Mouse (Mus musculus) kidney, postnatal 36 days (tissue): ENCODE measurements around the gene Gpkow.

Experiments
- DNase-seq, 2 experiments: peaks; one replicate each; pipeline ENCODE4 v3.0.0; 2021 to 2022; ENCODE audit warnings: mixed read lengths in 2 of 2

Gpkow gene

DNA sequence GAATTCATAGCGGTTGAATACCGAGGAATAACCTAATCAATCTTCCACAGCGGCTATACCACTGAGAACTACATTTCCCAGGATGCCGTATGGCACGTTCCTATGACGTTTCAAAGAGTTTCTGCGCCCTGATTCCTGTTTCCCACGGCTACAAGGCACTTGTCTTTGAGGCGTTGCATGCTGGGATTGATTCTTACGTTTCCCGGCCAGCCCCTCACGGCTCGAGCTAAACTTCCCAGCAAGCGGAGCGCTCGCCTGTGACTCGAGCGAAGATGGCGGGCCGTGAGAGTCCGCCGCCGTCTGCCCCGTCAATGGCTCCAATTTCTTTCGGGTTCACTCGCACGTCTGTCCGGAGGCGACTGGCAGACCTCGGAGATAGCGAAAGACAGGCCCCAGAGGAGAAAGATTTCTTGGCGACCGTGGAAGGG lies at the start of gene Gpkow:
TSS of gene Gpkow (plus strand) at position 178 of the 428 bp plus-strand sequence.
- peak; percentile 85 to 93 for DNase-seq

DNA sequence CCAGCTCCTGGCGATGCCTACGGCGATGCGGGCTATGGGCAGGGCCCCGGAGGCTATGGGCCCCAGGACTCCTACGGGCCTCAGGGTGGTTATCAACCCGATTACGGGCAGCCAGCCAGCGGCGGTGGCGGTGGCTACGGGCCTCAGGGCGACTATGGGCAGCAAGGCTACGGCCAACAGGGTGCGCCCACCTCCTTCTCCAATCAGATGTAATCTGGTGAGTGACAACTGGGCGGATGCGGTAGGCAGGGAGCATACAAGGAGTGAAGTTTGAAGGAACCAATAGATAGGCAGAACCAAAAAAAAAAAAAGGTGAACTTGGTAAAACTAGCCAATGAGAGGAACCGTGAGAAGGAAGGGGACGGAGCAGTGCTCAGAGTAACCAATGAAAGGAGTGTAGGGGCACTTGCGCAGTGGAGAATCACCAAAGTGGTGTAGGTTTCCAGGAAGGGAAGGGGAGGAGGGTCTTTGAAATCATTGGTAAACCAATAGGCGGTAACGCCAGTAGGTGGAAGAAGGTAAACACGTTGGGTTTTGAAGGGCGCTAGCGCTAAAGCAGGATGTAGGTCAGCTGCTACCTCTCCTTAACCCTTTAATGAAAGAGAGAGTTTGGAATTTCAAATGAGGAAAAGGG lies 48.1 kb upstream of the Gpkow start:
- DNase-seq: peak; percentile 92 to 94

DNA sequence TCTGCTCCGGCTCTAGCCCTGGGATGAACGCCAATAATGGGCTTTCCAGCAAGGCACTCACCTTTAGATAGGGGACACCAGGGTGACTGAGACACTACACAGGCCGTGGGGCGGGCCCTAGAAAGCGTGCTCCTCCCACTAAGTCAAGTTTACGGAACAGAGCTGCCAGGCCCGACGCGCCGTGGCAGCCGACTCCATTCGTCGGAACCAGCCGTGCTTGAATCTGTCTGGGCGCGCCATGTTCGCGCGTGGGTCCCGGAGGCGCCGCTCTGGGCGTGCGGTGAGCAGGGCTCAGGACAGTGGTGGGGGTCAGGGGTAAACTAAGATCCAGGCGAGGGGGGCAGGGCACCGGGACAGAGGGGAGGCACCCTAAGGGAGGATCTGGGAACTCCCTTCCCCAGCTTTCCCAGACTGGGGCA lies 39.7 kb upstream of the Gpkow start, which contains the start of gene Prickle3:
TSS of gene Prickle3 (plus strand) at position 40 of the 419 bp plus-strand sequence.
- DNase-seq: peak; percentile 72 to 81

DNA sequence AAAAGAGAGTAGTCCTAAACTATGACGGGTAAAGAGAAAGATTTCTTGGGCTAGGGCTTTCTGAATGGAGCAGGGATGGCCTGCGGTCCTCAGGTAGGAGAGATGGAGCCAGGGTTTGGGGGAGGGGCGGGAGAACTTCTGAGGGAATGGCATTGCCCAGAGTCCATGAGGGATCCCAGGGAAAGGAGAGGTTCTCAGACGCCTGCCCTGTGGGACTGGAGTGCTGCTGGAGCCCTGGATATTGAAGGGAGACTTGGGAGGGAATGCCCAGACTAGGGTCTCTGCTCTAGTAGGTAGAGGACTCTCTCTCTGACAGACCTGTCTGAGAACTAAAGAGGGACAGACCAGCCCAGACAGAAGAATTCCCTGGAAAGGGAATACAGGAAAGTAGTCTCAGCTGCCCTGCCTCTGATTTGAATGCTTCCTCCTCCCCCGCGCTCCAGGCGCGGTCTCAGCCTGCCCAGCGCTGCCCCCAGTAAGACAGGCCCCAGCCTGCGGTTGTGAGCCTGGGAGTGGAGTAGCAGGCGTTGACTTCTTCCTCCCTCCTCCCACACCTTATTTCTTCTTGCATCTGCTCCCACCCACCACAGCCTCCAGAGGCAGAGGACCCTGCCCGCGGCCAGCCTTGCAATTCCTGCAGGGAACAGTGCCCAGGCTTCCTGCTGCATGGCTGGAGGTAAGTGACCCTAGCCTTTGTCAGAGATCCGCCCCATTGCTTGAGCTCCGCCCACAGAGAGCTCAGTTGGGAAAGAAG lies 38.7 kb upstream of the Gpkow start:
- DNase-seq: peak; percentile 77 to 86

DNA sequence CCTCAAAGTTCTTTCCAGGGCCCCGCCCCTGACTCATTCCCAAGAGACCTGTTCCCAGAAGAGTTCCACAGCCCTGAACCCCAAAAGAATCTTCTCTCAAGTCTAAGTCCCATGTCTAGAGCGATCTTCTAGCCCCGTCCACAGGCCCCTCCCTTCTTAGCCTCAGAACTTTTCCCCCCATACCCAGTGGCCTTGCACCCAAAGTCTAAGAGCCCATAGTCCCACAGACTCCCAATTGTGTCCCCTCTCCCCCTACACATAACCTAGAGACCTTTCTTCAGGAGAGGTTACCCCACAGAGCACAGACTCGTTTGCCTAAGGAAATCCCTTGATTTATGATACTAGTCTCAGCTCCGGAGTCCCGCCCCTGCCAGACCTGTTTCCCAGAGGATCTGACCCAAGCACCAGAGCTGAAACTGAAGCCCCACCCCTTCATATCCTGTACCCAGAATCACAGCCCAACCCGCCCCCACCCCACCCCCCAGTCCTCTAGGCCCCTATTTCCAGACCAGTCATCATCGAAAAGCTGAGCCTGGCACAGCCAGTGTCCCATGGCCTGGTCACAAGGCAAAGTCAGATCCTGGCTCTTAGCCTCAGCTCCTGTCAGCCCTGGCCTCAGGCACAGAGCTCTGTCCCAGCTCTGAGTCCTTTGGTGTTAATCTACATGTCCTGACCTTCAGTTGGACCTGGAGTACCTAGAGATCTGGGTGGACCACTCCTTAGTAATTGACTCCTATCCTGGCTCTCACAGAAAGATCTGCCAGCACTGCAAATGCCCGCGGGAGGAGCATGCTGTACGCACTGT lies 37.9 kb upstream of the Gpkow start:
- peak; percentile 54 to 55 for DNase-seq

DNA sequence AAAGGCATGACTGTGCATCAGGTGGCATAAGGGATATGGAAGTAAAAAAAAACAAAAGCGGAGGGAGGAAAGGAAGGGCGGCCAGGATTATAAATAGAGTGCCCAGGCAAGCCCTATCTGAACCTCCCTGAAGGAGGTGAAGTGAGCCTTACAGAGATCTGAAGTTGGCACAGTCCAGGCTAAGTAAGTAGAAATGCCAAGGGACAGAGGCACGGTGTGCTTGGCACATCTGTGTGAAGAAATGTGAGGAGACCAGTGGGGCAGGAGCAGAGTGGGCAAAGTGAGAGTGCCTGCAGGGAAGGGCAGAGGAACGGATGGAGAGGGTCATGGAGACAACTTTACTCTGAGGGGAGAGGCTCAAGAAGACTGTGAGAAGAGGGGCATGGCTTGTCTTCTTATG lies 35.8 kb upstream of the Gpkow start:
- no peak for DNase-seq

DNA sequence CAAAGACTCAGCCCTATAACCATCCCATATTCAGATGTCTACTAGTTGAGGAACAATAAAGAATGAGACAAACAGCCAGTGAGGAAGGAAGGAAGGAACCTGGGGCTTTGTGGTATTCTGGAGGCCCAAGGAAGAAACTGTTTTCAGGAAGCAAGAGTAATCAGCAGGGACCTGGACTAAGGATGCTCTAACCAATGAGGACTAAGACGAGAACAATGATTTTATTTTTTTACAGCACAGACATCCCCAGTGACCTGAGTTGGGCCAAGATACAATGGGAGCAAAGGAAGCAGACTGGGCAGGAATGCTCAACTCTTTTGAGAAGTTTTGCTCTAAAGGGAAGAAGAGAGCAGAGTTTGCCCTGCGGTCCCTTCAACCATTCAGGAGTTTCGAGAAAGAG lies 34.0 kb upstream of the Gpkow start:
- no peak for DNase-seq

GRCm38 (mm10) chrX:7664791-7665190 lies 32.1 kb upstream of the Gpkow start:
- DNase-seq: no peak

DNA sequence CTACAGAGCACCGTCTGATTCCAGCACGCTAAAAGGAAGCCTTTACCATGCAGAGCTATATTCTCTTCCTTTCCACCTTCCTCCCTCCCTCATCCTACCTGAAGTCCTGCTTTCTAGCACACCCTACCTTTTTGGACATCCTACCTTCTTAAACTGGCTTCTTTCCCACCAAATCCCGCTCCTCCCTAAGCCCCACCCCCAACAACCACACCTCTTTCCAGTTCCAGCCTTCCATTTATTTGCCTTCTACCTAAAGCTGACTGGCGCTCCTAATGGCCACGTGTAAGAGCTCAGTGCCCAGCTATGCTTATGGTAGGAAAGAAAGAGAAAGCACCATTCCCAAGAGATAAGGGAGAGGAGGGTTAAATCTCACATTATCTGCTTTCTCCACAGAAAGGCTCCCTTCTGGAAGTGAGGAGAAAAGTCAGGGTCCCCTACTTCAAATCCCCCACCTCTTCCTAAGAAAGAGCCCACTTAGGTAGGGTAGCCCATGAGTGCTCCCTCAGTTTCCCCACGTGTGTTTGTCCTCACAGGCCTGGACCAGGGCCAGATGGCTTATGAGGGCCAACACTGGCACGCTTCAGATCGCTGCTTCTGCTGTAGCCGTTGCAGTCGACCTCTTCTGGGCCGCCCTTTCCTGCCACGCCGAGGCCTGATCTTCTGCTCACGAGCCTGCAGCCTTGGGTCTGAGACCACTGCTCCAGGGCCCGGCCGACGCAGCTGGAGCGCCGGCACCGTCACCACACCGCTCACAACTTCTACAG lies 31.0 kb upstream of the Gpkow start:
- DNase-seq: no peak

GRCm38 (mm10) chrX:7670390-7670881 lies 26.5 kb upstream of the Gpkow start:
- peak; percentile 49 to 78 for DNase-seq

GRCm38 (mm10) chrX:7670921-7671623 lies 25.9 kb upstream of the Gpkow start, which contains the start of gene Plp2:
Plp2 (minus strand) TSS chrX:7671390.
- DNase-seq: peak; percentile 32 to 62

GRCm38 (mm10) chrX:7672739-7673138 lies 24.2 kb upstream of the Gpkow start:
- peak; percentile 28 to 52 for DNase-seq

DNA sequence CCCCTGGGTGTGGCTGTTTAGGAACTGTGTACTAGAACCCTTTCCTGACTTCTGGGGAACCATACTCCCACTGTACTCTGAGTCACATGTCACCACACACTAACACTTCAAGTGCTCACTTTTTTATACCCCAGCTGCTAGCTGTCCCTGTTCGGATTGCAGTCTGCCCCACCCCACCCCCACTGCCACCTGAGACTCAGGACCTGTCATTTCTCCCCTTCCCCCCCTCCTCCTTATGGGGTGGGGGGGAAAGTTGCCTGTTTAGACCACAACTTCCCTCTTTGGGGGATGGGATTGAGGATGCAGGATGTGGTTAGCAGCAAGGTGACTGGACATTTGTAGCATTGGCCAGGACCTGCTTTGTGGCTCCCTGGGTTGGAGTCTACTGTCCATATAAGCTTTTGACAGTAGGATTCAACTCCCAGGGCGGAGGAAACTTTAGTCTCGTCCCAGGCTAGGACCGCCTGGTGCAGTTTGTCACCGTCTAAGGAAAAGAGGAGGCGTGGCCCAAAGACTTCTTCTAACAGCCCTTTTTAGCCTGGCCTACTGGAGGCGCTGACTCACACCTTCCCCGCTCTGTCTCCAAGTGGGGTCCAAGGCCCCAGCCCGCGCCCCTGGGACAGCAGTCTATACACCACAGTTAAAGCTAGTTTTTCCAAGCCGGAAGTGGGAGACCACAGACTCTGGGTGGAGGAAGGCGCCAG lies 23.2 kb upstream of the Gpkow start:
- no peak for DNase-seq

GRCm38 (mm10) chrX:7674284-7675000 lies 22.5 kb upstream of the Gpkow start:
- peak; percentile 30 to 31 for DNase-seq

GRCm38 (mm10) chrX:7675001-7675380 lies 21.9 kb upstream of the Gpkow start:
- no peak for DNase-seq

DNA sequence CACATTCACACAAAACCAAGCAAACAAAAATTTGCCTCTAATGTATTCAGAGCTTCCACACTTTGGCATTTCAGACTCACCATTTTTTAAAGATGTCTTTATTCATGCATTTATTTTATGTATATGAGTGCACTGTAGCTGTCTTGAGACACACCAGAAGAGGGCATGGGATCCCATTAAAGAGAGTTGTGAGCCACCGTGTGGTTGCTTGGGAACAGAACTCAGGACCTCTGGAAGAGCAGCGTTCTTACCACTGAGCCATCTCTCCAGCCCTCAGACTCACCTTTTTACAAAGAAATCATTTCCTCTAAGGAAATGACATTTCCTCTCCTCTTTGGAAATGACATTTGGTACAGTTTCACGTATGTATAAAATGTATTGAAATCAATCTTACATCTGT lies 17.9 kb upstream of the Gpkow start:
- DNase-seq: no peak

- DNase-seq: peak; percentile 94 to 96
Measured at GRCm38 (mm10) chrX:7679405-7680056, 17.4 kb upstream of the Gpkow start.

DNA sequence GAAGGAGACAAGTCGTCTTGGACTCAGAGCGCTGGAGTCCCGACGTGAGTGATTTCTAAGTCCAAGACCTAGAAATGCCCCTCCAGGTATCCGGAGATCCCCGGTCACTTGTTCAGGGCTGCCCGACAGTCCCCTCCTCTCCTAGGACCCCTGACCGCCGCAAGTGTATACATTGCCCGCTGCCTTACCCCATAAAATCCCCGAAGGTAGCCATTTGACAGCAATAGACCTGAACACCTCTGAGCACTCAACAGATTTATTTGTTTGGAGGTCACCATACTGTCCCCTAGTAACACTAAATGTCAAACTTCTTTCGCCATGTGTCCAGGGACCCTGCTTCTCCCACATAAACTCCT lies 16.9 kb upstream of the Gpkow start:
- no peak for DNase-seq

- DNase-seq: peak; percentile 76 to 81
Measured at GRCm38 (mm10) chrX:7680864-7681263, 16.1 kb upstream of the Gpkow start, which contains the start of gene Magix. Magix (minus strand) TSS chrX:7681251.

GRCm38 (mm10) chrX:7688321-7688720 lies 8.6 kb upstream of the Gpkow start:
- DNase-seq: no peak
